Mouse (Mus musculus): ENCODE measurements around the gene Sh3pxd2b. TPM values are rescaled to one million over a fixed set of nuclear protein-coding genes. Genes with fewer than 3 reads are reported as not detected.

The Sh3pxd2b gene
- polyA plus RNA-seq, 1 experiment from 2014 or later, result 21.3 TPM

GRCm38 (mm10) chr11:32425043-32425658 is 77.5 kb downstream of the Sh3pxd2b start:
- Histone ChIP-seq H3K27ac (ENCODE audit: low read length) (no peak overlapping the region), H3K4me2 (ENCODE audit: low read depth, low read length) (no peak overlapping the region), H3K9me3 (replicated peaks; ENCODE audit: control insufficient read depth, low read length) (no peaks in the 10 kb centered on the region), H3K27me3 (ENCODE audit: control insufficient read depth, insufficient read depth, low read length) (no peaks in the 10 kb centered on the region), H3K4me1 (ENCODE audit: control insufficient read depth, insufficient read depth, low read length) (no peaks in the 10 kb centered on the region), H3K36me3 (ENCODE audit: control insufficient read depth, insufficient read depth, low read length) (0 out of 2 replicates have a peak, but pooled peaks cover 22% of the 10 kb centered on the region), H3K4me3 (replicated peaks; ENCODE audit: low read length) (no peak overlapping the region), H3K9ac (ENCODE audit: low read length) (no peak overlapping the region)
- 74% methylated on average over 10 of the region's 10 CpGs for WGBS
- no peak for ATAC-seq (ENCODE audit: insufficient read depth, low FRiP score)

- Histone ChIP-seq H3K36me3 (ENCODE audit: control insufficient read depth, insufficient read depth, low read length) (0 out of 2 replicates have a peak, but pooled peaks cover 16% of the 10 kb centered on the region), H3K4me2 (ENCODE audit: low read depth, low read length) (no peak overlapping the region), H3K4me3 (replicated peaks; ENCODE audit: low read length) (no peak overlapping the region), H3K4me1 (ENCODE audit: control insufficient read depth, insufficient read depth, low read length) (no peaks in the 10 kb centered on the region), H3K9ac (ENCODE audit: low read length) (no peak overlapping the region), H3K27ac (ENCODE audit: low read length) (no peak overlapping the region), H3K27me3 (ENCODE audit: control insufficient read depth, insufficient read depth, low read length) (no peaks in the 10 kb centered on the region), H3K9me3 (replicated peaks; ENCODE audit: control insufficient read depth, low read length) (no peaks in the 10 kb centered on the region)
- 71% methylated on average over 7 of the region's 7 CpGs for WGBS
- no peak for ATAC-seq (ENCODE audit: insufficient read depth, low FRiP score)
These were observed 79.9 kb downstream of the Sh3pxd2b start for GRCm38 (mm10) chr11:32427537-32427936.

- no peaks in the 10 kb centered on the region for H3K27me3 ChIP-seq (ENCODE audit: control insufficient read depth, insufficient read depth, low read length)
- peaks cover 14% of the 10 kb centered on the region for H3K4me1 ChIP-seq (ENCODE audit: control insufficient read depth, insufficient read depth, low read length)
- peak overlapping the region; percentile 85 for H3K27ac ChIP-seq (ENCODE audit: low read length)
- no peak overlapping the region for H3K4me2 ChIP-seq (ENCODE audit: low read depth, low read length)
- H3K9me3 ChIP-seq (replicated peaks; ENCODE audit: control insufficient read depth, low read length), result no peaks in the 10 kb centered on the region
- ATAC-seq (ENCODE audit: insufficient read depth, low FRiP score), result peak; percentile 97
- H3K4me3 ChIP-seq (replicated peaks; ENCODE audit: low read length), result no peak overlapping the region
- 0 out of 2 replicates have a peak overlapping the region, but pooled peaks have one; percentile 12 for H3K9ac ChIP-seq (ENCODE audit: low read length)
- no peaks in the 10 kb centered on the region for H3K36me3 ChIP-seq (ENCODE audit: control insufficient read depth, insufficient read depth, low read length)
- 35% methylated on average over 6 of the region's 6 CpGs for WGBS
These were observed 87.9 kb downstream of the Sh3pxd2b start for GRCm38 (mm10) chr11:32435410-32436060.

GRCm38 (mm10) chr11:32442576-32442975 is 95.0 kb downstream of the Sh3pxd2b start:
- 78% methylated on average over 3 of the region's 3 CpGs for WGBS
- no peaks in the 10 kb centered on the region for H3K36me3 ChIP-seq (ENCODE audit: control insufficient read depth, insufficient read depth, low read length)
- no peak for ATAC-seq (ENCODE audit: insufficient read depth, low FRiP score)

GRCm38 (mm10) chr11:32444266-32444665 is 96.6 kb downstream of the Sh3pxd2b start:
- WGBS, result 47% methylated on average over 1 of the region's 1 CpGs
- Histone ChIP-seq H3K27me3 (ENCODE audit: control insufficient read depth, insufficient read depth, low read length) (no peaks in the 10 kb centered on the region), H3K36me3 (ENCODE audit: control insufficient read depth, insufficient read depth, low read length) (no peaks in the 10 kb centered on the region), H3K27ac (ENCODE audit: low read length) (no peak overlapping the region), H3K4me1 (ENCODE audit: control insufficient read depth, insufficient read depth, low read length) (no peaks in the 10 kb centered on the region), H3K9ac (ENCODE audit: low read length) (no peak overlapping the region), H3K4me3 (replicated peaks; ENCODE audit: low read length) (no peak overlapping the region), H3K4me2 (ENCODE audit: low read depth, low read length) (no peak overlapping the region), H3K9me3 (replicated peaks; ENCODE audit: control insufficient read depth, low read length) (0 out of 2 replicates have a peak, but pooled peaks cover 2% of the 10 kb centered on the region)
- no peak for ATAC-seq (ENCODE audit: insufficient read depth, low FRiP score)

More at GRCm38 (mm10) chr11:32442576-32442975, 95.0 kb downstream of the Sh3pxd2b start:
- no peaks in the 10 kb centered on the region for H3K27me3 ChIP-seq (ENCODE audit: control insufficient read depth, insufficient read depth, low read length)
- no peaks in the 10 kb centered on the region for H3K4me1 ChIP-seq (ENCODE audit: control insufficient read depth, insufficient read depth, low read length)
- H3K9me3 ChIP-seq (replicated peaks; ENCODE audit: control insufficient read depth, low read length), result 0 out of 2 replicates have a peak, but pooled peaks cover 2% of the 10 kb centered on the region
- H3K9ac ChIP-seq (ENCODE audit: low read length), result no peak overlapping the region
- no peak overlapping the region for H3K27ac ChIP-seq (ENCODE audit: low read length)
- no peak overlapping the region for H3K4me3 ChIP-seq (replicated peaks; ENCODE audit: low read length)
- no peak overlapping the region for H3K4me2 ChIP-seq (ENCODE audit: low read depth, low read length)

GRCm38 (mm10) chr11:32445135-32445534 is 97.5 kb downstream of the Sh3pxd2b start:
- H3K9me3 ChIP-seq (replicated peaks; ENCODE audit: control insufficient read depth, low read length), result 0 out of 2 replicates have a peak, but pooled peaks cover 2% of the 10 kb centered on the region
- H3K4me2 ChIP-seq (ENCODE audit: low read depth, low read length), result no peak overlapping the region
- no peaks in the 10 kb centered on the region for H3K36me3 ChIP-seq (ENCODE audit: control insufficient read depth, insufficient read depth, low read length)
- no peak for ATAC-seq (ENCODE audit: insufficient read depth, low FRiP score)
- no peak overlapping the region for H3K9ac ChIP-seq (ENCODE audit: low read length)
- no peaks in the 10 kb centered on the region for H3K27me3 ChIP-seq (ENCODE audit: control insufficient read depth, insufficient read depth, low read length)
- no peaks in the 10 kb centered on the region for H3K4me1 ChIP-seq (ENCODE audit: control insufficient read depth, insufficient read depth, low read length)
- no peak overlapping the region for H3K4me3 ChIP-seq (replicated peaks; ENCODE audit: low read length)
- WGBS, result 74% methylated on average over 1 of the region's 1 CpGs
- no peak overlapping the region for H3K27ac ChIP-seq (ENCODE audit: low read length)

GRCm38 (mm10) chr11:32445637-32446226 is 98.1 kb downstream of the Sh3pxd2b start:
- Histone ChIP-seq H3K27ac (ENCODE audit: low read length) (no peak overlapping the region), H3K4me1 (ENCODE audit: control insufficient read depth, insufficient read depth, low read length) (no peaks in the 10 kb centered on the region), H3K9ac (ENCODE audit: low read length) (no peak overlapping the region), H3K9me3 (replicated peaks; ENCODE audit: control insufficient read depth, low read length) (0 out of 2 replicates have a peak, but pooled peaks cover 1% of the 10 kb centered on the region), H3K4me2 (ENCODE audit: low read depth, low read length) (no peak overlapping the region), H3K36me3 (ENCODE audit: control insufficient read depth, insufficient read depth, low read length) (no peaks in the 10 kb centered on the region), H3K27me3 (ENCODE audit: control insufficient read depth, insufficient read depth, low read length) (no peaks in the 10 kb centered on the region), H3K4me3 (replicated peaks; ENCODE audit: low read length) (no peak overlapping the region)
- 65% methylated on average over 6 of the region's 6 CpGs for WGBS
- no peak for ATAC-seq (ENCODE audit: insufficient read depth, low FRiP score)

GRCm38 (mm10) chr11:32450216-32450615 is 102.6 kb downstream of the Sh3pxd2b start:
- H3K4me3 ChIP-seq (replicated peaks; ENCODE audit: low read length), result no peak overlapping the region
- WGBS, result 0% methylated on average over 1 of the region's 1 CpGs
- H3K9ac ChIP-seq (ENCODE audit: low read length), result no peak overlapping the region
- no peak for ATAC-seq (ENCODE audit: insufficient read depth, low FRiP score)
- H3K4me2 ChIP-seq (ENCODE audit: low read depth, low read length), result no peak overlapping the region
- H3K27ac ChIP-seq (ENCODE audit: low read length), result no peak overlapping the region
- 0 out of 2 replicates have a peak, but pooled peaks cover 2% of the 10 kb centered on the region for H3K4me1 ChIP-seq (ENCODE audit: control insufficient read depth, insufficient read depth, low read length)
- no peaks in the 10 kb centered on the region for H3K9me3 ChIP-seq (replicated peaks; ENCODE audit: control insufficient read depth, low read length)
- H3K36me3 ChIP-seq (ENCODE audit: control insufficient read depth, insufficient read depth, low read length), result no peaks in the 10 kb centered on the region
- no peaks in the 10 kb centered on the region for H3K27me3 ChIP-seq (ENCODE audit: control insufficient read depth, insufficient read depth, low read length)

GRCm38 (mm10) chr11:32451306-32451705 is 103.7 kb downstream of the Sh3pxd2b start:
- Histone ChIP-seq H3K4me1 (ENCODE audit: control insufficient read depth, insufficient read depth, low read length) (0 out of 2 replicates have a peak, but pooled peaks cover 2% of the 10 kb centered on the region), H3K27me3 (ENCODE audit: control insufficient read depth, insufficient read depth, low read length) (no peaks in the 10 kb centered on the region), H3K36me3 (ENCODE audit: control insufficient read depth, insufficient read depth, low read length) (no peaks in the 10 kb centered on the region), H3K4me3 (replicated peaks; ENCODE audit: low read length) (no peak overlapping the region), H3K9me3 (replicated peaks; ENCODE audit: control insufficient read depth, low read length) (no peaks in the 10 kb centered on the region), H3K4me2 (ENCODE audit: low read depth, low read length) (no peak overlapping the region), H3K9ac (ENCODE audit: low read length) (no peak overlapping the region), H3K27ac (ENCODE audit: low read length) (no peak overlapping the region)
- no peak for ATAC-seq (ENCODE audit: insufficient read depth, low FRiP score)
- WGBS, result 93% methylated on average over 6 of the region's 6 CpGs
